Mouse (Mus musculus) gonadal fat pad, adult 2 months (tissue): ENCODE measurements around the gene Ap1ar. TPM values are rescaled to one million over a fixed set of nuclear protein-coding genes. Genes with fewer than 3 reads are reported as not detected.

ENCODE experiments used
- DNase-seq: peaks from one replicate; pipeline ENCODE4 v3.0.0-alpha.2; 2012; ENCODE audit warnings: low read depth
- polyA plus RNA-seq: library from polyadenylated mRNA; depleted of rRNA; stranded (reverse); fragments of >200 nt; gene quantifications from 2 replicates; pipeline ENCODE4 v1.2.3, GENCODE M21; 2012; rRNA removed

The Ap1ar gene
- 12.7 and 22.1 TPM in 2 replicates for polyA plus RNA-seq

GRCm38 (mm10) chr3:127837154-127837865 lies at the start of gene Ap1ar:
Gene Ap1ar (minus strand): TSS chr3:127837523.
- no peak for DNase-seq

GRCm38 (mm10) chr3:127881684-127882083 lies 44.4 kb upstream of the Ap1ar start:
- no peak for DNase-seq

- DNase-seq: no peak
Observed at GRCm38 (mm10) chr3:127879968-127880367, 42.6 kb upstream of the Ap1ar start.

- no peak for DNase-seq
Observed at GRCm38 (mm10) chr3:127875509-127875908, 38.2 kb upstream of the Ap1ar start.

GRCm38 (mm10) chr3:127875059-127875458 lies 37.7 kb upstream of the Ap1ar start:
- DNase-seq: no peak

- no peak for DNase-seq
Observed at GRCm38 (mm10) chr3:127874254-127874883, 37.0 kb upstream of the Ap1ar start.

GRCm38 (mm10) chr3:127871575-127871974 lies 34.3 kb upstream of the Ap1ar start:
- no peak for DNase-seq

- no peak for DNase-seq
Observed at GRCm38 (mm10) chr3:127868880-127869279, 31.6 kb upstream of the Ap1ar start.

- no peak for DNase-seq
Observed at GRCm38 (mm10) chr3:127868046-127868758, 30.9 kb upstream of the Ap1ar start.

- DNase-seq: no peak
Observed at GRCm38 (mm10) chr3:127864242-127864641, 26.9 kb upstream of the Ap1ar start.

- DNase-seq: no peak
Observed at GRCm38 (mm10) chr3:127863571-127863970, 26.2 kb upstream of the Ap1ar start.

GRCm38 (mm10) chr3:127862479-127862878 lies 25.2 kb upstream of the Ap1ar start:
- DNase-seq: no peak

- no peak for DNase-seq
Observed at GRCm38 (mm10) chr3:127861340-127861739, 24.0 kb upstream of the Ap1ar start.

GRCm38 (mm10) chr3:127853431-127854206 lies 16.3 kb upstream of the Ap1ar start:
- DNase-seq: no peak

- no peak for DNase-seq
Observed at GRCm38 (mm10) chr3:127852722-127853121, 15.4 kb upstream of the Ap1ar start.

- no peak for DNase-seq
Observed at GRCm38 (mm10) chr3:127850776-127851646, 13.7 kb upstream of the Ap1ar start.

GRCm38 (mm10) chr3:127849922-127850321 lies 12.6 kb upstream of the Ap1ar start:
- no peak for DNase-seq

- no peak for DNase-seq
Observed at GRCm38 (mm10) chr3:127848088-127848808, 10.9 kb upstream of the Ap1ar start.

GRCm38 (mm10) chr3:127843941-127844327 lies 6.6 kb upstream of the Ap1ar start:
- no peak for DNase-seq

- no peak for DNase-seq
Observed at GRCm38 (mm10) chr3:127843324-127843940, 6.1 kb upstream of the Ap1ar start.
